Mouse (Mus musculus): ENCODE results near the gene Usp49. TPM values are rescaled to one million over a fixed set of nuclear protein-coding genes. Genes with fewer than 3 reads are reported as not detected.

The Usp49 gene
- polyA plus RNA-seq, 1 experiment from 2014 or later, result 5.6 TPM

DNA sequence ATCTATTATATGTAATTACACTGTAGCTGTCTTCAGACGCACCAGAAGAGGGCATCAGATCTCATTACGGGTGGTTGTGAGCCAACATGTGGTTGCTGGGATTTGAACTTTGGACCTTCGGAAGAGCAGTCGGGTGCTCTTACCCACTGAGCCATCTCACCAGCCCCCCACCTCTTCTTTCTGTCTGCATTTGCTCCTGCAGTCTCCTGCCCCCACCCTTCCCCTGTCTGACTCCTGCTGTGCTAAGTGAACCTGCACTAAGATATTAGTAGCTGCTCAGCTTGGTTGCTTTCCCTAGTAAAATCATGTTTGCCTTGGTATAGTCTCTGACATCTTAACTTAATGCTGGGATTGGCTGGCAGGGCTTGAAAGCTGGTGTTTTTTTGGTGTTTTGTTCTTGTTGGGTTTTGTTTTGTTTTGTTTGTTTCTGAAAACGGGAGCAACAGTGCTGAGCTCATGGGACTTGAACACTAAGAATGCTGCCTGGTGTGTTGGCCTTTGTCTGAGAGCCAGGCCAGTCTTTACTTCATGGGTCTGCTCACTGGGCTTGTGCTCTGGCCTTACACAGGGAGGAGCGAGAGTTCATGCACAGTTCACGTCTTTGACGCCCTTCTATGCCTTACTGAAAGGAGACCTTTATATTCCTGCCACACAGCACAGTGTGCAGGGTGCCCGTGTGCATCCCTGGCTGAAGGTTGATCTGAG lies 32.7 kb downstream of the Usp49 start:
- H3K9me3 ChIP-seq, result no peaks in the 10 kb centered on the region
- no peaks in the 10 kb centered on the region; the same call in 1 of the 2 replicates for H3K36me3 ChIP-seq
- H3K4me1 ChIP-seq, result no peaks in the 10 kb centered on the region
- ATAC-seq (ENCODE audit: low FRiP score, low read depth), result no peak
- no peak overlapping the region for H3K27ac ChIP-seq
- no peak overlapping the region for H3K9ac ChIP-seq
- H3K4me2 ChIP-seq (replicated peaks), result no peak overlapping the region
- no peaks in the 10 kb centered on the region for H3K27me3 ChIP-seq
- WGBS, result 71% methylated on average over 9 of the region's 9 CpGs
- no peak overlapping the region for H3K4me3 ChIP-seq

- no peak overlapping the region for H3K4me2 ChIP-seq (replicated peaks)
- no peaks in the 10 kb centered on the region for H3K27me3 ChIP-seq
- ATAC-seq (ENCODE audit: low FRiP score, low read depth), result no peak
- WGBS, result 91% methylated on average over 7 of the region's 7 CpGs
- H3K4me1 ChIP-seq, result no peaks in the 10 kb centered on the region
- H3K36me3 ChIP-seq, result no peaks in the 10 kb centered on the region; the same call in 1 of the 2 replicates
- no peaks in the 10 kb centered on the region for H3K9me3 ChIP-seq
- H3K9ac ChIP-seq, result no peak overlapping the region
- H3K27ac ChIP-seq, result no peak overlapping the region
- no peak overlapping the region for H3K4me3 ChIP-seq
Measured at GRCm38 (mm10) chr17:47664474-47664873, 34.0 kb downstream of the Usp49 start.

DNA sequence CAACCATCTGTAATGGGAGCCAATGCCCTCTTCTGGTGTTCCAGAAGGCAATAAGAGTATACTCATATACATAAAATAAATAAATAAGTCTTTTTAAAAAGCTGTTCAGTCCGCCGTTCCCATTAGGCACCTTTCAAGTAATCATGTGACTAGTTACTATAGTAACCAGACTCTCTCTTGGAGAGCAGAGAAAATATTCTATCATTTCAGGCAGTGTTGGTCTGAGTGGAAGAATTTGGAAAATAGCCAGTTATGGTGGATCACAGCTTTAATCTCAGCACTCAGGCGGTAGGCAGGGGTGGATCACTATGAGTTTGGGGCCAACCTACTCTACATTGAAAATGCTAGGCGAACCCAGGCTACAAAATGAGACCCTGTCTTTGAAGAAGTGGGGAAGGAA lies 38.7 kb downstream of the Usp49 start:
- Histone ChIP-seq H3K27ac (no peak overlapping the region), H3K36me3 (peaks cover 8% of the 10 kb centered on the region), H3K4me1 (peaks cover 15% of the 10 kb centered on the region), H3K4me2 (replicated peaks) (no peak overlapping the region), H3K27me3 (peaks cover 23% of the 10 kb centered on the region), H3K9ac (no peak overlapping the region), H3K9me3 (no peaks in the 10 kb centered on the region), H3K4me3 (no peak overlapping the region)
- 80% methylated on average over 4 of the region's 4 CpGs for WGBS
- ATAC-seq (ENCODE audit: low FRiP score, low read depth), result no peak

- peaks cover 19% of the 10 kb centered on the region for H3K36me3 ChIP-seq
- no peak overlapping the region for H3K27ac ChIP-seq
- H3K9me3 ChIP-seq, result no peaks in the 10 kb centered on the region
- peaks cover 15% of the 10 kb centered on the region for H3K4me1 ChIP-seq
- peaks cover 23% of the 10 kb centered on the region for H3K27me3 ChIP-seq
- H3K4me3 ChIP-seq, result peak overlapping the region; percentile 48
- peak overlapping the region; percentile 68 for H3K9ac ChIP-seq
- peak; percentile 52 for ATAC-seq (ENCODE audit: low FRiP score, low read depth)
- H3K4me2 ChIP-seq (replicated peaks), result peak overlapping the region; percentile 89
- WGBS, result 15% methylated on average over 14 of the region's 14 CpGs
Measured at GRCm38 (mm10) chr17:47671988-47672310, 41.5 kb downstream of the Usp49 start.

DNA sequence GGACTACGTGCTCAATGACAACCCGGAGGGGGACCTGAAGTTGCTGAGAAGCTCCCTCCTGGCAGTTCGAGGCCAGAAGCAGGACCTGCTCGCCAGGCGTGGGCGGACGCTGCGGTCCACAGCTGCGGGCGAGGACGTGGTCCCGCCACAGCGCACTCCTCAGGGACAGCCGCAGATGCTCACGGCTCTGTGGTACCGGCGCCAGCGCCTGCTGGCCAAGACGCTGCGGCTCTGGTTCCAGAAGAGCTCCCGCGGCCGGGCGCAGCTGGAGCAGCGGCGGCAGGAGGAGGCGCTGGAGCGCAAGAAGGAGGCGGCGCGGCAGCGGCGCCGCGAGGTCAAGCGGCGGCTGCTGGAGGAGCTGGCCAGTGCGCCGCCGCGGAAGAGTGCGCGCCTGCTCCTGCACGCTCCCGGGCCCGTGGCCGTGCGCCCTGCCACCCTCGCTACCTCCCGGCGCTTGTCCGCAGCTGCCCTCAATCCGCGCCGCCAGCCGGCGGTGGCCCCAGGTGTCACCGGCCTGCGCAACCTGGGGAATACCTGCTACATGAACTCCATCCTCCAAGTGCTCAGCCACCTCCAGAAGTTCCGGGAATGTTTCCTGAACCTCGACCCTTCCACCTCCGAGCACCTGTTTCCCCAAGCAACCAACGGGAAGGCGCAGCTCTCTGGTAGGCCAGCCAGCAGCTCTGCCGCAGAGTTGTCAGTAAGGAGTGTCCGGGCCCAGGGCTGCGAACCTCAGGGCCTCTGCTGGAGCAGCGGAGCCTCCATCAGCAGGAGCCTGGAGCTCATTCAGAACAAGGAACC lies 42.0 kb downstream of the Usp49 start:
- Histone ChIP-seq H3K4me2 (replicated peaks) (peak overlapping the region; percentile 89), H3K4me1 (peaks cover 15% of the 10 kb centered on the region), H3K27ac (no peak overlapping the region), H3K36me3 (peaks cover 19% of the 10 kb centered on the region), H3K27me3 (peaks cover 23% of the 10 kb centered on the region), H3K9me3 (no peaks in the 10 kb centered on the region), H3K4me3 (peak overlapping the region; percentile 48), H3K9ac (peak overlapping the region; percentile 68)
- WGBS, result 5% methylated on average over 60 of the region's 68 CpGs
- peak; percentile 83 for ATAC-seq (ENCODE audit: low FRiP score, low read depth)

DNA sequence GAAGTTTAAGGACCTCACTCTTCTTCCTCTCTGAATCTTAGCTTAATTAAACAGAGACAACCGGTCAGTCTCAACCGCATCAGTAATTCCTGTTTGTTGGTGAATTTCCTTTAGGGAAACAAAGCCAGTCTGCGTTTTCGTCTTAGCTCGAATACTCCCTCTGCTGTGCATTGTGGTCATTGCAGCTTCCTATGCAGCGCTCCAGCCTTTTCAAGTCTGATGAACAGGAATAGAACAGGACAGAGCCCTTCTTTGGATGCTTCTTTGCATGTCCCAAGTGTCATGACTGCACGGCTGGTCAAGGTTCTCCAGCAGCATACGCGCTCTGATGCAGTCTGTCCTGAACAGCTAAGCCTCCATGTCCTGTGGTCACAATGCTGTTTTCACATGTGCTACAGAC lies 46.1 kb downstream of the Usp49 start:
- Histone ChIP-seq H3K27me3 (peaks cover 13% of the 10 kb centered on the region), H3K4me1 (peaks cover 15% of the 10 kb centered on the region), H3K9ac (no peak overlapping the region), H3K4me3 (no peak overlapping the region), H3K4me2 (replicated peaks) (no peak overlapping the region), H3K36me3 (peaks cover 54% of the 10 kb centered on the region), H3K9me3 (no peaks in the 10 kb centered on the region), H3K27ac (no peak overlapping the region)
- ATAC-seq (ENCODE audit: low FRiP score, low read depth), result no peak
- WGBS, result 25% methylated on average over 9 of the region's 9 CpGs

- Histone ChIP-seq H3K36me3 (peaks cover 64% of the 10 kb centered on the region), H3K4me3 (no peak overlapping the region), H3K4me2 (replicated peaks) (no peak overlapping the region), H3K27ac (no peak overlapping the region), H3K9ac (no peak overlapping the region), H3K9me3 (no peaks in the 10 kb centered on the region), H3K4me1 (peaks cover under 1% of the 10 kb centered on the region), H3K27me3 (peaks cover 1% of the 10 kb centered on the region)
- 87% methylated on average over 5 of the region's 5 CpGs for WGBS
- ATAC-seq (ENCODE audit: low FRiP score, low read depth), result no peak
Measured at GRCm38 (mm10) chr17:47678238-47678637, 47.7 kb downstream of the Usp49 start.

DNA sequence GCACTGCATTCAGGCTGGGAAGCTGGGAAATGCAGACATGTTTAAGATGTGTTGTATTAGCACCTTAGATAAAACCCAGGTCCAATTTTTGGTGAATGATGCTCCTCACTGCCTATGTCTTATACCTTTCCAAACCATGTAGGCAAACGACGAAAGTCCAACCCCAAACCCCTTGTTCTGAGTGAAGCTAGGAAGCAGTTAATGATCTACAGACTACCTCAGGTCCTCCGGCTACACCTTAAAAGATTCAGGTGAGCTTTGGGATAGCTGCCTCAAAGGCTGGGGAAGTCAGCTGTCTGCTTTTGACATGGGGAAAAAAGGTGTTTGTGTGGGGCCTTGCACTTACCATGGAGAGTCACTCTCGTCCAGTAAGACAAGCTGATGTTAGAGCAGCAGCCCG lies 48.2 kb downstream of the Usp49 start:
- ATAC-seq (ENCODE audit: low FRiP score, low read depth), result no peak
- Histone ChIP-seq H3K27me3 (no peaks in the 10 kb centered on the region), H3K4me2 (replicated peaks) (no peak overlapping the region), H3K27ac (no peak overlapping the region), H3K9ac (no peak overlapping the region), H3K36me3 (peaks cover 67% of the 10 kb centered on the region), H3K4me3 (no peak overlapping the region), H3K9me3 (no peaks in the 10 kb centered on the region), H3K4me1 (no peaks in the 10 kb centered on the region)
- 88% methylated on average over 5 of the region's 5 CpGs for WGBS

- Histone ChIP-seq H3K4me1 (peaks cover 9% of the 10 kb centered on the region), H3K27me3 (no peaks in the 10 kb centered on the region), H3K36me3 (peaks cover 76% of the 10 kb centered on the region), H3K9me3 (no peaks in the 10 kb centered on the region), H3K4me3 (no peak overlapping the region), H3K27ac (no peak overlapping the region), H3K4me2 (replicated peaks) (no peak overlapping the region), H3K9ac (no peak overlapping the region)
- WGBS, result 78% methylated on average over 4 of the region's 4 CpGs
- ATAC-seq (ENCODE audit: low FRiP score, low read depth), result no peak
Measured at GRCm38 (mm10) chr17:47682836-47683235, 52.3 kb downstream of the Usp49 start.

GRCm38 (mm10) chr17:47687409-47688343 lies 57.2 kb downstream of the Usp49 start:
- Histone ChIP-seq H3K9ac (peak overlapping the region; percentile 83), H3K9me3 (no peaks in the 10 kb centered on the region), H3K4me1 (peaks cover 24% of the 10 kb centered on the region), H3K27ac (peak overlapping the region; percentile 73; the same call in 1 of the 2 replicates), H3K36me3 (peaks cover 34% of the 10 kb centered on the region), H3K27me3 (0 out of 2 replicates have a peak, but pooled peaks cover 1% of the 10 kb centered on the region), H3K4me2 (replicated peaks) (peak overlapping the region; percentile 97), H3K4me3 (peak overlapping the region; percentile 89)
- WGBS, result under 1% methylated on average over 70 of the region's 70 CpGs
- peak; percentile 92 for ATAC-seq (ENCODE audit: low FRiP score, low read depth)

DNA sequence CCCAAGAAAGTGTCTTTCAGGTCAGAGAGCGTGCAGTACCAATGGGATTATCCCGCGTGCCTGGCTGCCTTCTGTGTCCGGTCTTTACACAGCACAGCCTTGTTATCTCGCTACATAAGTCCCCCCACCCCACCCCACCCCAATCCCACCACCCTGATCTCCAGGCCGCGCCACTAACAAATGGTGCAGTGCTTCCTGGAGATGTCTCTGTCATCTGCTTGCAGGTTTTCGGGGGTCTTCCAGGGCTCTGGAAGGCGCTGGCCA lies 57.8 kb downstream of the Usp49 start, which contains the start of gene Tomm6:
TSS of gene Tomm6 (minus strand) at position 43 of the 264 bp plus-strand sequence.
- WGBS, result under 1% methylated on average over 9 of the region's 9 CpGs

More for the DNA sequence above, 57.8 kb downstream of the Usp49 start, which contains the start of gene Tomm6:
- Histone ChIP-seq H3K36me3 (peaks cover 28% of the 10 kb centered on the region), H3K27ac (peak within 1 kb of the TSS; percentile 73; the same call in 1 of the 2 replicates), H3K9ac (peak within 1 kb of the TSS; percentile 83), H3K4me1 (peaks cover 24% of the 10 kb centered on the region), H3K9me3 (no peaks in the 10 kb centered on the region), H3K27me3 (0 out of 2 replicates have a peak, but pooled peaks cover 7% of the 10 kb centered on the region), H3K4me2 (replicated peaks) (peak within 1 kb of the TSS; percentile 97), H3K4me3 (peak within 1 kb of the TSS; percentile 89)
- no peak for ATAC-seq (ENCODE audit: low FRiP score, low read depth)
